9 mouse cellular contexts compared by ENCODE assay signal in the genomic region with DNA sequence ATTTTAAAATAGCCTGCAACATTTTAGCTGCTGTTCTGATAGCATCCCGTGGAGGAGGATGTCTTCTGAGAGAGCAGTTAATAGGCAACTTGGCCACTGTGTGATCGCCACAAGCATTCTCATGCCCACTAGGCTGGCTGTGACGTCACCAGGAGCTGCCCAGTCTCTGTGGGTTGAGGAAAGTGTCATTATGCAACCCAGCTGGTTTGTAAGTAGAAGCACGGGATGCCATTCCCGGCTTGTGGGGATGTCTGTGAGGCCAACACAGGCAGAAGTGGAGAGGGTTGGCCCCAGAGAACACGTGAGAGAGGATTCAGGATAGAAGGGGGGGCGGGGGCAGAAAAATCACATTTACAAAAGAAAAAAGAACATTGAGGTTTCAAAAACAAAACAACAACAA.
DNase-seq lines count a peak whose midpoint lies in the region; ATAC-seq and TF ChIP-seq lines count a peak whose summit lies in the region.
"Had no signal": no experiment of that assay in that cellular context is flagged by ENCODE, and none has a peak within 500 bp of the region (broad histone marks: within the 10 kb centered on the region; RNA-seq: fewer than 3 reads in every experiment).

No protein-coding gene starts in this region.

- no peak for TF ChIP-seq CTCF in midbrain, postnatal 0 days (IDR thresholded peaks at IDR 0.05)

- H3K4me2 ChIP-seq in midbrain, postnatal 0 days (ENCODE audit: low read depth, low read length, poor library complexity, severe bottlenecking) = no peak overlapping the region
- H3K4me2 ChIP-seq in midbrain, embryonic 13.5 days (replicated peaks) = no peak overlapping the region
- no peak overlapping the region for H3K4me2 ChIP-seq in hindbrain, embryonic 12.5 days (replicated peaks)

- no peaks in the 10 kb centered on the region; the same call in 1 of the 2 replicates for H3K4me1 ChIP-seq in midbrain, postnatal 0 days (ENCODE audit: insufficient read depth, low read length)
- H3K4me1 ChIP-seq in midbrain, embryonic 13.5 days (replicated peaks) = peaks cover 14% of the 10 kb centered on the region
- peaks cover 32% of the 10 kb centered on the region for H3K4me1 ChIP-seq in hindbrain, embryonic 12.5 days

- no peaks in the 10 kb centered on the region for H3K36me3 ChIP-seq in midbrain, postnatal 0 days (ENCODE audit: insufficient read depth, low read length)
- no peaks in the 10 kb centered on the region for H3K36me3 ChIP-seq in midbrain, embryonic 13.5 days
- no peaks in the 10 kb centered on the region for H3K36me3 ChIP-seq in hindbrain, embryonic 12.5 days

- no peaks in the 10 kb centered on the region for H3K27me3 ChIP-seq in midbrain, postnatal 0 days (ENCODE audit: insufficient read depth, low read length)
- H3K27me3 ChIP-seq in midbrain, embryonic 13.5 days = no peaks in the 10 kb centered on the region
- H3K27me3 ChIP-seq in hindbrain, embryonic 12.5 days = no peaks in the 10 kb centered on the region
- H3K27me3 ChIP-seq: Patski had no signal

- no peak overlapping the region for H3K27ac ChIP-seq in midbrain, postnatal 0 days (ENCODE audit: low read depth, low read length)
- H3K27ac ChIP-seq in midbrain, embryonic 13.5 days = no peak overlapping the region
- no peak overlapping the region for H3K27ac ChIP-seq in hindbrain, embryonic 12.5 days

- WGBS in midbrain, postnatal 0 days = 37% methylated on average over 7 of the region's 7 CpGs
- 38% methylated on average over 7 of the region's 7 CpGs for WGBS in midbrain, embryonic 13.5 days
- WGBS in hindbrain, embryonic 12.5 days = 37% methylated on average over 7 of the region's 7 CpGs

- no peak overlapping the region for H3K4me3 ChIP-seq in midbrain, postnatal 0 days (ENCODE audit: low read depth, low read length)
- no peak overlapping the region for H3K4me3 ChIP-seq in midbrain, embryonic 13.5 days (replicated peaks)
- H3K4me3 ChIP-seq in hindbrain, embryonic 12.5 days = no peak overlapping the region

- no peak overlapping the region for H3K9ac ChIP-seq in midbrain, postnatal 0 days (replicated peaks; ENCODE audit: low read length, poor library complexity, severe bottlenecking)
- no peak overlapping the region for H3K9ac ChIP-seq in midbrain, embryonic 13.5 days (replicated peaks)
- no peak overlapping the region for H3K9ac ChIP-seq in hindbrain, embryonic 12.5 days

- ATAC-seq in midbrain, postnatal 0 days (ENCODE audit: low FRiP score) = no peak
- ATAC-seq in midbrain, embryonic 13.5 days = no peak
- no peak for ATAC-seq in hindbrain, embryonic 12.5 days (ENCODE audit: low FRiP score)
- ATAC-seq: Patski had no signal

- no peaks in the 10 kb centered on the region for H3K9me3 ChIP-seq in midbrain, postnatal 0 days (ENCODE audit: low read length)
- no peaks in the 10 kb centered on the region for H3K9me3 ChIP-seq in midbrain, embryonic 13.5 days
- no peaks in the 10 kb centered on the region for H3K9me3 ChIP-seq in hindbrain, embryonic 12.5 days (replicated peaks)

- peak; percentile 41 for DNase-seq in midbrain, postnatal 0 days (ENCODE audit: low spot score)
- peak; percentile 22 for DNase-seq in gastrocnemius, postnatal 25 days
- DNase-seq in kidney, postnatal 10 days = peak; percentile 72
- DNase-seq in lung, adult 18-20 months = peak; percentile 85 to 90
- DNase-seq in spleen, postnatal 4 days (ENCODE audit: low spot score in 2 of 2) = no peak
- DNase-seq in urinary bladder, adult 2 months (ENCODE audit: low spot score) = no peak

Comparison
In these comparisons a context has a peak if more than half of its experiments do, and no peak if none do; other contexts are left out.
1. DNase-seq: peak in midbrain, postnatal 0 days (single experiment), gastrocnemius, postnatal 25 days (single experiment), kidney, postnatal 10 days (single experiment) and lung, adult 18-20 months (2 of 2); none in spleen, postnatal 4 days (0 of 2) and urinary bladder, adult 2 months (single experiment).